Mouse (Mus musculus) thymus, adult 2 months (tissue): Measurements from ENCODE around the gene Hbb-y. TPM values are rescaled to one million over a fixed set of nuclear protein-coding genes. Genes with fewer than 3 reads are reported as not detected.

ENCODE experiments used
- DNase-seq: peaks from one replicate; pipeline ENCODE4 v3.0.0; 2021
- H3K27ac ChIP-seq: fragments of 200-500 bp; 2 replicates; pipeline ENCODE4 v1.5.1; 2012; ENCODE audit warnings: low read length, control low read depth; ENCODE audit not compliant: control insufficient read depth, insufficient read depth
- H3K27me3 ChIP-seq: fragments of 200-500 bp; 2 replicates; pipeline ENCODE4 v1.6.1; 2012; ENCODE audit warnings: mild to moderate bottlenecking, low read length, moderate library complexity, mixed read lengths; ENCODE audit not compliant: control insufficient read depth, insufficient read depth
- H3K36me3 ChIP-seq: fragments of 200-500 bp; 2 replicates; pipeline ENCODE4 v1.6.1; 2012; ENCODE audit warnings: mild to moderate bottlenecking, low read length, moderate library complexity; ENCODE audit not compliant: control insufficient read depth, insufficient read depth
- H3K4me1 ChIP-seq: fragments of 200-500 bp; replicated peaks from 2 replicates; pipeline ENCODE4 v1.6.1; 2012; ENCODE audit warnings: low read length; ENCODE audit not compliant: control insufficient read depth, insufficient read depth
- H3K4me3 ChIP-seq: fragments of 200-500 bp; 2 replicates; pipeline ENCODE4 v1.5.1; 2012; ENCODE audit warnings: mild to moderate bottlenecking, low read length, control low read depth, moderate library complexity; ENCODE audit not compliant: control insufficient read depth, insufficient read depth
- CTCF ChIP-seq: fragments of 200-500 bp; IDR thresholded peaks from 2 replicates; pipeline ENCODE4 v1.5.1; 2012; ENCODE audit warnings: mild to moderate bottlenecking, control low read depth, low read length, moderate library complexity, borderline replicate concordance; ENCODE audit not compliant: control insufficient read depth, poor library complexity, insufficient read depth; ENCODE audit errors: extremely low read depth
- POLR2A ChIP-seq: fragments of 200-500 bp; IDR thresholded peaks from 2 replicates; pipeline ENCODE4 v1.6.1; 2012; ENCODE audit warnings: mild to moderate bottlenecking, low read length, control low read depth, moderate library complexity; ENCODE audit not compliant: control insufficient read depth, poor library complexity, insufficient read depth; ENCODE audit errors: extremely low read depth
- WGBS: fragments of 180-500 bp; shearing (Covaris S2); methylation state at CpG from one replicate; pipeline ENCODE4 v1.1.7; 2018; 5-methylcytosine and 5-hydroxymethylcytosine counted together
- polyA plus RNA-seq: library from polyadenylated mRNA; depleted of rRNA; stranded (reverse); fragments of >200 nt; gene quantifications from 2 replicates; pipeline ENCODE4 v1.2.3, GENCODE M21; 2012

Hbb-y gene
- polyA plus RNA-seq, 1 experiment, result 1.1 TPM

DNA sequence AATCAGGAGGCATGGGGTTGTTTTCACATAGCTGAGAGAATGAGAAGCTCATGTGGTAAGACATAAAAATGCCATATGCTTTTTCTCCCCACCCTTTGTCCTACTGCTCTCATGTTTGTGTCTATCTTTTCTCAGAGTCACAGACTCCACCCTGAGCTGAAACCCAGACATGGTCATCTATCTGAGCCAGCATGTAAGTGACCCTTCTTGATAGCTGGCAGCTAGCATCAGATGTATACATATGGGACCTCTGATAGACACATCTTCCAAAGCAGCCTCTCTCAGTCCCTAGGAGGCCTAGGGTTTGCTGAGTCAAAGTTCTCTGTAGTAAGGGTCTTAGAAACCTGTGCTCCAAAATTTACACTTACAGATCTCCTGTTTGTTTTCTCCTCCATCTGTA lies 12.7 kb upstream of the Hbb-y start:
- no peaks in the 10 kb centered on the region for H3K27me3 ChIP-seq
- H3K4me3 ChIP-seq, result no peak overlapping the region
- no peak for DNase-seq
- H3K27ac ChIP-seq, result no peak overlapping the region
- H3K36me3 ChIP-seq, result no peaks in the 10 kb centered on the region
- no peaks in the 10 kb centered on the region for H3K4me1 ChIP-seq
- TF ChIP-seq POLR2A (no peak), CTCF (no peak)

DNA sequence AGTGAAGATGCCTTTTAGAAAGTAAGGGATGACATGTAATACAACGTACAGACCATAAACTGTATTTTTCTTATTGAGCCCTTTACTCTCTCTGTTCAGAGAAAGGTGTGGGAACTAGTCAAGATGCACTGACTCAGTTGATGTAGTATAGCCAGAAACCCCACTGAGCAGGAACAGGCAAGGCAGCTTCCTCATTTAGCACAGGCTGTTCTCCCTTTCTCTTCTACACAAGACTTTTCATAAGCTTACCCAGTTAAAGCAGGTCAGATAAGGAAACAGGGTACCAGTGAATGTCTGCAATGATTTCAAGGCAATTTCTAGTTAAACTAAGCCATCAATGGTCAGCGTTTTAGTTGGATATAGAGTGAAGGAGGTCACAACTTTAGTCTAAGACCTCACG lies 8.5 kb upstream of the Hbb-y start:
- no peak overlapping the region for H3K4me3 ChIP-seq
- H3K27me3 ChIP-seq, result no peaks in the 10 kb centered on the region
- no peak for DNase-seq
- H3K27ac ChIP-seq, result no peak overlapping the region
- TF ChIP-seq POLR2A (no peak), CTCF (no peak)
- no peaks in the 10 kb centered on the region for H3K4me1 ChIP-seq
- 55% methylated on average over 3 of the region's 3 CpGs for WGBS
- no peaks in the 10 kb centered on the region for H3K36me3 ChIP-seq

DNA sequence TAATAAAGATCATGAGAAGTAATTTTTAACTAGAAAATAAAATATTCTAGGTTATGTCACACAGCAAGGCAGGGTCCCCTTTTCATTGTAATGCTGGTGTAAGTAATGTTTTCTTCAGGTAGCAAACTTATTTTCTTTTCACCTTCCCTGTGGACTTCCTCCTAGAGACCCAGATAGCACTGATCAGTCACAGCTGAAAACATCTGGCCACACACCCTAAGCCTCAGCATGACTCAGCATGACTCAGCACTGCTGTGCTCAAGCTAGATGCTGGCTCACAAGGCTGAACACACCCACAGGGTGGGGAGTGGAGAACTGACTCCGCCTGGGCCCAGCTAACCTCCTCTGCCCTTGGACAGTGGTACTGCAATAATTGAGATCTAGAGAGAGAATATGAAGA lies 7.8 kb upstream of the Hbb-y start:
- Histone ChIP-seq H3K4me3 (no peak overlapping the region), H3K27ac (no peak overlapping the region), H3K27me3 (no peaks in the 10 kb centered on the region), H3K4me1 (no peaks in the 10 kb centered on the region), H3K36me3 (no peaks in the 10 kb centered on the region)
- 43% methylated on average over 1 of the region's 1 CpGs for WGBS
- no peak for DNase-seq
- no peak for TF ChIP-seq POLR2A
- no peak for TF ChIP-seq CTCF

DNA sequence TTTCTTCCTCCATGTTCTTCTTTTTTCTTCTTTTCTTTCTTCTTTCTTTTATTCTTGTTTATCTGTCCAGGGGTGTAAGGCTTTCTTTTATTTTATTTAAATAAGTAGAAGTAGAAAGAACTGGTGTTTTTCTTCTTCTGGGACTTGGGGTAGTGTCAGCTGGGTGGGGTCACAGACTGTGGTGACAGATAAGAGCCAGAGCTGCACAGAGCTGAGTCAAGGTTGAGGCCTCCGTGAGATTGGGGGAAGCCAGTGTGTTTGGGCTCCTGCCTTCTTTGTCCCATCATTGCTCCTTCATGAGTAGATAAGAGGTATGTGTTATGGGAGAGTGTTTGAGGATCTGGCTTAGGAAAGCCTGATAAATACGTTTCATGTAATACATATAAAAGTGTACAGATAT lies 6.1 kb upstream of the Hbb-y start:
- no peak overlapping the region for H3K4me3 ChIP-seq
- WGBS, result 51% methylated on average over 2 of the region's 2 CpGs
- no peak for DNase-seq
- H3K27ac ChIP-seq, result no peak overlapping the region
- no peak for TF ChIP-seq POLR2A
- no peaks in the 10 kb centered on the region for H3K4me1 ChIP-seq
- H3K36me3 ChIP-seq, result no peaks in the 10 kb centered on the region
- H3K27me3 ChIP-seq, result no peaks in the 10 kb centered on the region

DNA sequence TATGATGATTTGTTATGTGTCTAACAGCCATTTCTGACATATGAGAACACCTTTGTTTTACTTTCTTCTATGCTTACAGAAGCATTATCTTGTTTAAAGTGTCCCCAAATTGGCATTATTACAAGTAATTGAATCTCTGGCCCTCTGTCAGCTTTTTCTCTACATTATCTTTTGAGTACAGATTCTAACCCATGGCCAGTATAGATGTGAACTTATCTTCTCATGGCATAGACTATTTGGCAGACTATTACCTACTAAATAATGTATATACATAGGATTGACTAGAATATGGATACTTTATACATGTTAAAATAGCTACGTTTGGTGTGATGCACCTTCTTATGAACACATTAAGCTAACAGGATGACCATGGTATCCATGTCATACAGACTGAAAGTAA lies 1.7 kb upstream of the Hbb-y start:
- WGBS, result 85% methylated on average over 1 of the region's 1 CpGs
- Histone ChIP-seq H3K27ac (no peak overlapping the region), H3K4me1 (no peaks in the 10 kb centered on the region), H3K4me3 (no peak overlapping the region), H3K27me3 (no peaks in the 10 kb centered on the region), H3K36me3 (no peaks in the 10 kb centered on the region)
- TF ChIP-seq CTCF (no peak), POLR2A (no peak)
- no peak for DNase-seq

DNA sequence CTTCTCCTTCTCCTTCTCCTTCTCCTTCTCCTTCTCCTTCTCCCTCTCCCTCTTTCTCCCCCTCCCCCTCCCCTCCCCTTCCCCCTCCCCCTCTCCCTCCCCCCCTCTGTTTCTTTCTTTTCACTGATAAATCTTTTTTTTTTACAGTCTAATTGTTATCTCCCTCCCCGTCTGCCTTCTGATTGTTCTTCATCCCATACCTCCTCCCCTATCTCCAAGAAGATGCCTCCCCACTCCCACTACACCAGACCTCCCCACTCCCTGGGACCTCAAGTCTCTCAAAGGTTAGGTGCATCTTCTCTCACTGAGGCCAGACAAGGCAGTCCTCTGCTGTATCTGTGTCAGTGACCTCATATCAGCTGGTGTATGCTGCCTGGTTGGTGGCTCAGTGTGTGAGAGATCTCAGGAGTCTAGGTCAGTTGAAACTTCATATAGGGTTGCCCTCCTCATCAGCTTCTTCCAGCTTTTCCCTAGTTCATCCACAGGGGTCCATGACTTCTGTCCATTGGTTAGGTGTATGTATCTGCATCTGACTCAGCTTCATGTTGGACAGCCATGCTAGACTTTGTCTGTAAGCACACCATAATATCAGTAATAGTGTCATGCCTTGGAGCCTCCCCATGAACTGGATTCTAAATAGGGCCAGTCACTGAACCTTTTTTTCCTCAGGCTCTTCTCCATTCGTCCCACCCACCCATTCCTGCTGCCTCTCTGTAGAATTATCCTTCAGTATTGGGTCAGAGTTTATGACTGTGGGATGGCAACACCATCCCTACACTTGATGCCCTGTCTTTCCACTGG lies 8.3 kb downstream of the Hbb-y start:
- 71% methylated on average over 1 of the region's 2 CpGs for WGBS
- Histone ChIP-seq H3K4me1 (no peaks in the 10 kb centered on the region), H3K36me3 (no peaks in the 10 kb centered on the region), H3K27me3 (no peaks in the 10 kb centered on the region), H3K4me3 (no peak overlapping the region), H3K27ac (no peak overlapping the region)
- no peak for DNase-seq
- TF ChIP-seq CTCF (no peak), POLR2A (no peak)

DNA sequence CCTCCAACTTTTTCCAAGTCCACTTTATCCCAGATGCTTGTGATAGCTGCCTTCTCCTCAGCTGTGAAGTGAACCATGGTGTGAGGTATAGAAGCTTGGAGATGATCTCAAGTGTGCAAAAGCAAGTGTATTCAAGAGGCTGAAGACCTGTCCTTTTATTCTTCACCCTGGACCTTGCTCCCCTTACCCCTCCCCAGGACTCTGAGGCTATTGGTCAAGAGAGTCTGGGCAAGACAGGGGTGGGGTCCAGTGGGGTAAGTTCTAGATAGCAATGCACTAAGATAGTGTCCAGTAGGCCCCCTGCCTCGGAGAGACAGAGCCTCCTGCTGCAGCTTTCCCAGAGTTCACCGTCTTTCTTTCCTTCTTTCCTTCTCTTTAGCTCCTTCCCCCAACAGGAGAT lies 10.0 kb downstream of the Hbb-y start, which contains the start of gene Hbb-bh1:
TSS of gene Hbb-bh1 (minus strand) at position 131 of the 400 bp plus-strand sequence.
- H3K27me3 ChIP-seq, result no peaks in the 10 kb centered on the region
- H3K4me1 ChIP-seq, result no peaks in the 10 kb centered on the region
- H3K27ac ChIP-seq, result no peak within 1 kb of the TSS
- no peak for DNase-seq
- no peaks in the 10 kb centered on the region for H3K36me3 ChIP-seq
- TF ChIP-seq CTCF, result no peak
- no peak for TF ChIP-seq POLR2A
- 95% methylated on average over 2 of the region's 2 CpGs for WGBS
- H3K4me3 ChIP-seq, result no peak within 1 kb of the TSS
